Mouse (Mus musculus): ENCODE results near the gene Fkbp11. TPM values are rescaled to one million over a fixed set of nuclear protein-coding genes. Genes with fewer than 3 reads are reported as not detected.
"Not testable (repeated sequence)": the region's sequence is repeated elsewhere in the genome, so short reads cannot be mapped to it uniquely, and the experiment has no call there.

The Fkbp11 gene
- total RNA-seq (2021): 1 to 10 TPM; 1.9 to 2.6 TPM
- long read RNA-seq, experiment 1, partial matches to known transcripts: 0 of 2 reads
- long read RNA-seq, experiment 1, other reads (novel, unspliced or antisense): 1 of 2 reads
- long read RNA-seq, experiment 2, partial matches to known transcripts: 0 of 2 reads
- long read RNA-seq, experiment 2, other reads (novel, unspliced or antisense): 0 of 2 reads

DNA sequence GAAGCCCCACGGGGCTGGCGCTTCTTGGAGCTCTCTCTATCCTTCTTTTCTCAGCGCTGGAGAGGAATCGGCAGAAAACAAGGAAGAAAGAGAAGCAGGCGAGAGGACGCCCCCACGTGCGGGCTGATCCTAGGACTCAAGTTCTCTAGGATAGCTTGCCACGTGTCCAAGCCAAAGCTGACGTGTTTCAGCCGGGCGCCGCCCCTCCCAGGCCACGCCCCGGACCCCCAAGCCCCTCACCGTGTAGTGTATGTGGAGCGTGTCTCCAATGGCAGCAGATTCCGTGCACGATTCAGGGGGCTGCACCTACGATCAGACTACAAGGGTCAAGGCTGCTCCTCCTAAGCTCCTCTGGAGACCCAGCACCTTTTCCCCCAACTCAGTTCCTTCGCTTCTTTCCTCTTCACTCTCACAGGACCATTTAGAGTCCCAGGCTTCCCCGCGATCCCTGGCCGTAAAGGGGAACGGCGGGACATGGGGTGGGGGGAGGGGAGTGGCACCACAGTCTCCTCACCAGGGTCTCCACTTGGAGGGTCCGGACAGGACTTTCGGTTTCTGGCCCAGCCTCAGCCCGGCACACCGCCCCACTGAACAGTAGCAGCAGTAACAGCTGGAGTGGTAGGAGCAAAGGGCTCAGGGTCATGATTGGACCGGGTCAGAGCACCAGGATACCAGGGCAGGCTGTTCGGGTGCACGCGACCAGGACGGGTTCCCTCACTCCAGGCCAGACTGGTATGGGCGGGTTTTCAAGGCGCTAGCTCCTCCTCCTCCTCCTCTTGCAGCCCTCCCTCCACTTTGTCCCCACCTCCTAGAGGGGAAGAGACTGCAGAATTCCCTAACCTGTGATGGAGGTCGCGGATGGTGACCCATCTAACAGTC lies at the start of gene Fkbp11:
Gene Fkbp11 (minus strand): TSS at position 756 of the 879 bp plus-strand sequence.
- peak; percentile 19 to 38 for DNase-seq (ENCODE audit: low spot score in 2 of 2)

- no peak for DNase-seq (ENCODE audit: low spot score in 2 of 2)
Observed at GRCm38 (mm10) chr15:98777762-98778161, 49.8 kb upstream of the Fkbp11 start, which contains the start of gene Wnt10b. TSS of gene Wnt10b (minus strand) at chr15:98778150.

- DNase-seq (ENCODE audit: low spot score in 2 of 2): no peak
Observed at GRCm38 (mm10) chr15:98777005-98777616, 49.1 kb upstream of the Fkbp11 start.

DNA sequence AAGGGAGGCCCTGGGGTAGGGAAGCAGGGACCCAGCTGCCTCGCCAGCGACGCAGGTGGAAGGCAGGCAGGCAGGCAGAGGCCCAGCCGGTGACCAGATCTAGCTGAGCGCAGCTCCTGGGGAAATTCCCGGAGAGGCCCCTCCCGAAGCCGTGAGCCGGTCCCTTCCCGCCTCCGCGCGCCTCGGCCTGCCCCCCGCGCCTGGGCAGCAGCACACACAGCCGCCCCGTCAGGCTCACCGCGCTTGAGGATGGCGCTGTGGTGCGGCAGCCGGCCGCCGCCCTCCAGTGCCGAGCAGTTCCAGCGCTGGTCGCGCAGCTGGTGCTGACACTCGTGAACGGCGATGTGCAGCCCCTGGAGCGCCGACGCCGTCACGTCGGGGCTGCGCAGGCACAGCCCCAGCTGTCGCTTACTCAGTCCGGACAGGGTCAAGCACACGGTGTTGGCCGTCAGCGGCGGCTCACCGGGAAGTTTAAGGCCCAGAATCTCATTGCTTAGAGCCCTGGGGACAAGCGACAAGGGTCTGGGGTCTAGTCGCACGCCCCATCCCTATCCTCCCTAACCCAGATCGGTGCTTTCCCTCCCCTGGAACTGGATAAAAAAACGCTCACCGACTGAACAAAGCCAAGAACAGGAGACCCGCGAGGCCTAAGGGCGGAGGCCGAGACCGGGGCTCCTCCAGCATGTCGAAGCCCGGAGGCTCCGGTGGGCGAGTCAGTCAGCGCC lies 48.4 kb upstream of the Fkbp11 start:
- DNase-seq (ENCODE audit: low spot score in 2 of 2): no peak

DNA sequence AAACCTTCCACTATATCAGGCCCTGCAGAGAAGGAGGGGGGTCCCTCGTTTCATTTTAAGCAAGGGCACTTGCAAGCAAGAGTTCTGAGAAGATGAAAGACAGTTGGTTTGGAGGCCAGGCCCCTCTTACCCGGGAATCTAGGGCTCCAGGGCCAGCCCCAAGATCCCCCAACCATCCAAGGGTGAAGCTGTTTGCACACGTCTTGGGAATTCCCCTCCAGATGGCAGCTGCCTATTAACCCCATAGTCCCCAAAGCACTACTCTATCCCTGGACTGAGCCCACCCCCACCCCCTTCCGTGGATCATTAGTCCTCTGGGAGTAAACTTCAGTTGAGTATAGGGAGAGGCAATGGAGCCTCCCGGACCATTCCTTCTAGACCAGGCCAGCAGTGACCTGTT lies 47.5 kb upstream of the Fkbp11 start:
- no peak for DNase-seq (ENCODE audit: low spot score in 2 of 2)

- DNase-seq (ENCODE audit: low spot score in 2 of 2): no peak
Observed at GRCm38 (mm10) chr15:98774096-98774495, 46.1 kb upstream of the Fkbp11 start.

DNA sequence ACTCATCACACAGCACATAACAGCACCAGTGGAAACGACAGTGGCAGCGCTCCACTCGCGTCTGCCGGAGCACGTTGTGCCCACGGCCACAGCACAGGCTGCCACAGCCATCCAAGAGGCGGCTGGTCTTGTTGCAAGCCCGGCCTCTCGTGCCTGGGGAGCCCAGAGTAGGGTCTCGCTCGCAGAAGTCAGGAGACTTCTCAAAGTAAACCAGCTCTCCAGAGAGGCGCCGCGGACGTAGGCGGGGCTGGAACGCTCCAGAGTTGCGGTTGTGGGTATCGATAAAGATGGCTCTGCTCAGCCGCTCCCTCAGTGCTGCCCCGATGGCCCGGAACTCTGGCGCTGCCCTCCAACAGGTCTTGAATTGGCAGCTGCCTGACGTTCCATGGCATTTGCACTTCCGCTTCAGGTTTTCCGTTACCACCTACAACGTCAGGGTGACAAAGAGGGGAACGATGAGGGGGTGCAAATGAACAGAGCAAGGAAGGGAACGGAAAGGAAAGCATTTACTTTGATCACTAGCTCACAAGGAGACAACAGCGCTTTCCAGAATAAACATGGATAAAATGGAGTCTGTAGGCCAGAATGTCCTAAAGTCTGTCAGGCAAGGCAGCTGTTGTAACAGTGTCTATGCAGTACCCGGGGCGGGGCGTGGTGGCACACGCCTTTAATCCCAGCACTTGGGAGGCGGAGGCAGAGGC lies 44.7 kb upstream of the Fkbp11 start:
- DNase-seq (ENCODE audit: low spot score in 2 of 2): no peak

DNA sequence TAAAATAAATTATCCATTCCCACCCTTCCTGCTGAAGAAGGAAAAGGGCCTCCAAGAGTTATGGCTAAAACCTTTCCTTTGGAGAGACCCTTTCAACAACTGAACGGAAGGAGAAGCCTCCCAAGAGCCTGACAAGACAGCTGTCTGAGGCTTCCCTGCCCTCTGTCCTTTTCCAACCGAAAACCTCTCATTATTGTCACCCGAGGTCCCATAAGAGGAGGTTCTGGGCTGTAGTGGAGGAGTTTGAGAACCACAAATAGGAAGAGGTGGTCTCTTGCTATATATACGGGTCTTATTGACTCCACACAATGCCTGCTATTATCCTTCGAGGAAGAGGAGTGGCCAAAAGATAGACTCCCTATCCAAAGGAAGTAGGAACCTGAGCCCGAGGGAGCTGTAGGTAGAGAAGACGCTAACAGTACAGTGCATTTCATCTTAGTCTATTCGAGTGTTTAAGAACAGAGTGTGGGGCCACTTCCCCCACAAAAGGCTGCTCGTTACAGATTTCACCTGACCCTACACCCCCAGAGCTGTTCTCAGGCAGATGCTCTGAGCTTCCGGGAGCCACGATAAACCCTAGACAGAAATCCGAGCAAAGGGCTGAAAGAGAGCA lies 43.9 kb upstream of the Fkbp11 start:
- no peak for DNase-seq (ENCODE audit: low spot score in 2 of 2)

GRCm38 (mm10) chr15:98768259-98768658 lies 40.3 kb upstream of the Fkbp11 start:
- DNase-seq (ENCODE audit: low spot score in 2 of 2): no peak

GRCm38 (mm10) chr15:98765929-98766328 lies 37.9 kb upstream of the Fkbp11 start:
- DNase-seq (ENCODE audit: low spot score in 2 of 2): no peak

DNA sequence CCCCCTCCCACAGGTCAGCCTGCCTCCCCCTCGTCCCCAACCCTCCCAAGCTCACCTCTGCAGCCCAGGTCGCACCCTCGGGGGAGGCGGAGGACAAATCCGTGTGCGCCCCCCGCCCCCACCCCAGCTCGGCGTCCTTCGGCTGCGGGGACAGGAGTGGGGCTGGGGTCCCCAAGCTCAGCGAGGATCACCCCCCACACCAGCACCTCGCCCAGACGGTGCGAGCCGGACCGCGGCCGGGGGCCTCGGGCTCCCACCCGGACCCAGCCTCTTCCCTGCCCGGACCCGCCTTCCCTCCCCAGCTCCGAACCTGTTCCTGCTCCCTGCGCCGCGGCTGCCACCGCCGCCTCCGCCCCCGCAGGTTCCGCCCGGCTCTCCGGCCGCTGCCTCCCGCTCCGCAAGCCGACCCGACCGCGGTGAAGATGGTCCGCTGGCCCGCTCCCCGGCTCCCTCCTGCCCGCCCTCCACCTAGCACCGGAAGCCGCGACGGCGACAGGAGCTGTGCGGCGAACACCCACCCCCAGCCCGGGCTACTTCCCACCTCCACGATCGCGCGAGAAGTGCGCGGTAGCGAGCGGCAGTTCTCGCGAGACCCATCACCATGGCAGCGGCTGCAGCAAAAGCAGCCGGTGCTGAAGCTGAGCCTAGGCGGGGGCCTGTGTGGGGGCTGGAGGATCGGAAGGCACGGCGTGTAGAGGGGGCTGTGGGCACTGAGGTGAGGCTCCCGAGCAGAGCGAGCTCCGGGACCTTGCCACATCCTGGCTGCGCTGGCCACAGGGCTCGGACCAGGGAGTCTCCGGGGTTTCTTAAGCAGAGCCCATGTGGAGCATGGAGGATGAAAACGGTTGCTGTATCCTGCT lies 34.9 kb upstream of the Fkbp11 start, which contains the start of gene Arf3:
Gene Arf3 (minus strand): TSS at position 545 of the 860 bp plus-strand sequence.
- peak; percentile 96 to 98 for DNase-seq (ENCODE audit: low spot score in 2 of 2)

- DNase-seq (ENCODE audit: low spot score in 2 of 2): peak; percentile 72 to 80
Observed at GRCm38 (mm10) chr15:98762201-98762621, 34.2 kb upstream of the Fkbp11 start.

GRCm38 (mm10) chr15:98754125-98754524 lies 26.1 kb upstream of the Fkbp11 start:
- DNase-seq (ENCODE audit: low spot score in 2 of 2): no peak

GRCm38 (mm10) chr15:98753021-98753423 lies 25.0 kb upstream of the Fkbp11 start:
- DNase-seq (ENCODE audit: low spot score in 2 of 2): no peak

DNA sequence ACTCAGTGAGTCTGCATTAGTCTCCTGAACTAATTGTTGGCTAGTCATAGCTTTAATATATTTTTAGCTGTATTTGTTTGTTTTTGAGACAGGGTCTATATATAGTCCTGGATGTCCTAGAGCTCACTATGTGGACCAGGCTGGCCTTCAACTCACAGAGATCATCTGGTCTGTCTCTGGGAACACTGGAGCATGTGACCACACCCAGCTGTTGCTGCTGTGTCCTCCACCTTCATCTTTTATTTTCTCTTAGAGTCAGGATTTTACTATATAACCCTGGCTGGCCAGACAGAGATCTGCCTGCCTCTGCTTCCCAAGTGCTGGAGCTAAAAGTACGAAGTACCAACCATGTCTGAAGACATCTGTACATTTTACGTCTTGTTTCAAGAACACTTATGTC lies 21.1 kb upstream of the Fkbp11 start:
- DNase-seq (ENCODE audit: low spot score in 2 of 2): no peak

DNA sequence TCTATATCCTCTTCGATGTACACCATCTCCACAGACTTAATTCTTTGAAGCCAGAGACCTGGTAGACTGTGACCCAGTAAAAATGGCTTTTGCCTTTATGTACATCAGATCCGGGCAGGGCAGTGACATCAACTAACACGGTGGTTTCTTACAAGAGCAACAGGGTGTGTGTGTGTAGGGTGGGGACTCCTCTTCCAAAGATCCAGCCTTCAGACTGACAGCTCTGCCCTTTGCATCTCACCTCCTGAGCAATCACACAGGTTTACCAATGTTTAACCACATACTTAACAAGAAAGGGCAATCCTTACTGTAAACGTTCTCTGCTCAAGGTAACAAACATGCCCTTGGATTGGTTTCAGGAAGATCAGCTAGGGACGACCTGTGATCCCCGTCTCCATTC lies 19.3 kb upstream of the Fkbp11 start:
- no peak for DNase-seq (ENCODE audit: low spot score in 2 of 2)

DNA sequence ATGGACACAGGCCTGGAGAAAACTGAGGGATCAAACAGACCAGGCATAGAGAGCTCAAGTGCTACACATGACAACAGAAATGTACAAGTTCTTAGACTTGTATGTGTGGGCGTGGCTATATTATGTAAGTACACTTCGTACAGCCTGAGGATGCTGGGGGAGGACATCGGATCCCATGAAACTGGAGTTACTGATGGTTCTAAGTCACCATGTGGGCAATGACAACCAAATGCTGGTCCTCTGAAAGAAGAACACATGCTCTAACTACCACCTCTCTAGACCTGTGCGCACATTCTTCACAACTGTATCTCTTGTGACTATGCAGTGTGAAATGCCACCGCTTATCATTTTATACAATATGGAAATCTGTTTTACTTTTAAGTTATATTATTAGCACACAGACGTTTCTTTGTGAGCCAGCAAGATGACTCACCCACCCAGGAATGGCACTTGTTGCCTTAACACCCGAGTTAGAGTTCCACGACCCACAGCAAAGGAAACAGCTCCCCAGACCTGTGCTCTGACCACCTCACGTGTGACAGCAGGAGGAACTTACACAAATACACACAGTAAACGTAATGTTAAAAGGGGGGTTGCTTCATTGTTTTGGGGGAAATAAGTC lies 18.5 kb upstream of the Fkbp11 start:
- DNase-seq (ENCODE audit: low spot score in 2 of 2): peak in 1 of 2 experiments; percentile 36

DNA sequence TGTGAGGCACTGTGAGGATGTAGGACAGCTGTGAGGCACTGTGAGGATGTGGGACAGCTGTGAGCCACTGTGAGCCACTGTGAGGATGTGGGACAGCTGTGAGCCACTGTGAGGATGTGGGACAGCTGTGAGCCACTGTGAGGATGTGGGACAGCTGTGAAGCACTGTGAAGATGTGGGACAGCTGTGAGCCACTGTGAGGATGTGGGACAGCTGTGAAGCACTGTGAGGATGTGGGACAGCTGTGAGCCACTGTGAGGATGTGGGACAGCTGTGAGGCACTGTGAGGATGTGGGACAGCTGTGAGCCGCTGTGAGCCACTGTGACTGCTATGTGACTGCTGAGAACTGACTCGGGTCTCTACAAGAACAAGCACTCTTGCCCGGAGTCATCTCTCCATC lies 15.9 kb upstream of the Fkbp11 start:
- not testable (repeated sequence) for DNase-seq (ENCODE audit: low spot score in 2 of 2)
